Comparison of ENCODE assay signal across 8 mouse cellular contexts in the genomic region with DNA sequence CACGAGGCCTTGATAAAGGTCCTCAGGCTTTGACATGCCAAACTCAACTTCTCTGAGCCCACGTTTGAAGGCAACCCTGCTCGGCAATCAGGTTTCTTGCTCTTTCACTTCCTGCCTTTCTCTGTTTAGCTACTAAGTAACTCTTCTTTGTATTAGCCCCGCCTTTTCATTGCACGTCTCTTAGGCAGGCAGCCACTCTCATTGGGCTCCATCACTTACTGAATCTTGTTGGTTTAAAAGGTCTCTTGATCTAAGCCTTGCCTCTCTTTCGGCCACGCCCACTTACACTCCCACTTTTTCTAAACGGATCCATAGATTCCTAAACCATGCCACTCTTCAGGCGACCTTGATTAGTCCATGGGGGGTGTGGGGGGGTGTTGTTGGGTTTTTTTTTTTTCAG. TPM values are rescaled to one million over a fixed set of nuclear protein-coding genes. Genes with fewer than 3 reads are reported as not detected.
DNase-seq lines count a peak whose midpoint lies in the region; ATAC-seq and TF ChIP-seq lines count a peak whose summit lies in the region.
"Had no signal": no experiment of that assay in that cellular context is flagged by ENCODE, and none has a peak within 500 bp of the region (broad histone marks: within the 10 kb centered on the region; RNA-seq: fewer than 3 reads in every experiment).

No protein-coding gene starts in this region.

- H3K27me3 ChIP-seq in lung, embryonic 16.5 days (ENCODE audit: control insufficient read depth, insufficient read depth, low read depth, low read length), result 0 out of 2 replicates have a peak, but pooled peaks cover 9% of the 10 kb centered on the region
- no peaks in the 10 kb centered on the region for H3K27me3 ChIP-seq in forebrain, embryonic 11.5 days (ENCODE audit: control insufficient read depth, insufficient read depth, low read length)
- H3K27me3 ChIP-seq in limb, embryonic 12.5 days, result peaks cover 75% of the 10 kb centered on the region
- no peaks in the 10 kb centered on the region for H3K27me3 ChIP-seq in stomach, embryonic 14.5 days (ENCODE audit: control insufficient read depth, insufficient read depth, low read length)

- H3K4me2 ChIP-seq in lung, embryonic 16.5 days (ENCODE audit: low read depth, low read length), result 0 out of 2 replicates have a peak overlapping the region, but pooled peaks have one; percentile 92
- peak overlapping the region; percentile 79 for H3K4me2 ChIP-seq in forebrain, embryonic 11.5 days (ENCODE audit: low read depth, low read length, severe bottlenecking)
- H3K4me2 ChIP-seq in limb, embryonic 12.5 days, result peak overlapping the region; percentile 80
- peak overlapping the region; percentile 87; the same call in 1 of the 2 replicates for H3K4me2 ChIP-seq in stomach, embryonic 14.5 days (replicated peaks; ENCODE audit: low read depth, low read length)

- peaks cover 4% of the 10 kb centered on the region; the same call in 1 of the 2 replicates for H3K9me3 ChIP-seq in lung, embryonic 16.5 days (ENCODE audit: control insufficient read depth, low read length)
- no peaks in the 10 kb centered on the region for H3K9me3 ChIP-seq in forebrain, embryonic 11.5 days (ENCODE audit: control insufficient read depth, low read length)
- 0 out of 2 replicates have a peak, but pooled peaks cover 8% of the 10 kb centered on the region for H3K9me3 ChIP-seq in limb, embryonic 12.5 days
- peaks cover 2% of the 10 kb centered on the region; the same call in 1 of the 2 replicates for H3K9me3 ChIP-seq in stomach, embryonic 14.5 days (ENCODE audit: control insufficient read depth, low read depth, low read length)

- H3K9ac ChIP-seq in lung, embryonic 16.5 days (ENCODE audit: low read length), result no peak overlapping the region
- H3K9ac ChIP-seq in forebrain, embryonic 11.5 days (ENCODE audit: low read length), result no peak overlapping the region
- no peak overlapping the region for H3K9ac ChIP-seq in limb, embryonic 12.5 days (replicated peaks)
- H3K9ac ChIP-seq in stomach, embryonic 14.5 days (replicated peaks; ENCODE audit: low read depth, low read length), result no peak overlapping the region

- DNase-seq in lung, adult 2 months, result no peak
- DNase-seq in forebrain, embryonic 11.5 days (ENCODE audit: low spot score), result no peak
- DNase-seq in adrenal gland, adult 8-10 months, result no peak
- no peak for DNase-seq in layer of hippocampus, adult 9-10 months (ENCODE audit: low spot score)

- no peak overlapping the region for H3K4me3 ChIP-seq in lung, embryonic 16.5 days (ENCODE audit: low read length)
- H3K4me3 ChIP-seq in lung, adult 2 months (replicated peaks; ENCODE audit: extremely low read depth, low read depth, low read length), result no peak overlapping the region
- H3K4me3 ChIP-seq in forebrain, embryonic 11.5 days (ENCODE audit: low read depth, low read length), result peak overlapping the region; percentile 75; the same call in 1 of the 2 replicates
- H3K4me3 ChIP-seq in limb, embryonic 12.5 days (replicated peaks), result no peak overlapping the region
- H3K4me3 ChIP-seq in stomach, embryonic 14.5 days (ENCODE audit: low read depth, low read length), result no peak overlapping the region

- 17% methylated on average over 9 of the region's 9 CpGs for WGBS in lung, embryonic 16.5 days
- WGBS in lung, adult 2 months, result 29% methylated on average over 9 of the region's 9 CpGs
- WGBS in forebrain, embryonic 11.5 days, result 19% methylated on average over 9 of the region's 9 CpGs
- 22% methylated on average over 9 of the region's 9 CpGs for WGBS in limb, embryonic 12.5 days
- WGBS in stomach, embryonic 14.5 days, result 23% methylated on average over 9 of the region's 9 CpGs

- no peaks in the 10 kb centered on the region for H3K36me3 ChIP-seq in lung, embryonic 16.5 days (ENCODE audit: control insufficient read depth, insufficient read depth, low read length)
- no peaks in the 10 kb centered on the region for H3K36me3 ChIP-seq in forebrain, embryonic 11.5 days (ENCODE audit: control insufficient read depth, insufficient read depth, low read length)
- H3K36me3 ChIP-seq in limb, embryonic 12.5 days, result peaks cover 18% of the 10 kb centered on the region
- no peaks in the 10 kb centered on the region for H3K36me3 ChIP-seq in stomach, embryonic 14.5 days (ENCODE audit: control insufficient read depth, insufficient read depth, low read length)

- H3K4me1 ChIP-seq in lung, embryonic 16.5 days (replicated peaks; ENCODE audit: control insufficient read depth, insufficient read depth, low read length), result peaks cover 15% of the 10 kb centered on the region
- H3K4me1 ChIP-seq in lung, adult 2 months (ENCODE audit: control insufficient read depth, insufficient read depth, low read length), result peaks cover 3% of the 10 kb centered on the region; the same call in 1 of the 2 replicates
- peaks cover 5% of the 10 kb centered on the region for H3K4me1 ChIP-seq in forebrain, embryonic 11.5 days (replicated peaks; ENCODE audit: control insufficient read depth, insufficient read depth, low read length)
- peaks cover 10% of the 10 kb centered on the region for H3K4me1 ChIP-seq in limb, embryonic 12.5 days (replicated peaks)
- H3K4me1 ChIP-seq in stomach, embryonic 14.5 days (ENCODE audit: control insufficient read depth, insufficient read depth, low read length), result peaks cover 7% of the 10 kb centered on the region; the same call in 1 of the 2 replicates

- no peak overlapping the region for H3K27ac ChIP-seq in lung, embryonic 16.5 days (ENCODE audit: low read length)
- no peak overlapping the region for H3K27ac ChIP-seq in forebrain, embryonic 11.5 days (ENCODE audit: low read depth, low read length)
- H3K27ac ChIP-seq in limb, embryonic 12.5 days, result no peak overlapping the region
- no peak overlapping the region for H3K27ac ChIP-seq in stomach, embryonic 14.5 days (ENCODE audit: low read length)

- no peak for TF ChIP-seq POLR2A in lung, adult 2 months (IDR thresholded peaks at IDR 0.05; ENCODE audit: borderline replicate concordance, extremely low read depth, low read depth, low read length)

- TF ChIP-seq CTCF in lung, adult 2 months (IDR thresholded peaks at IDR 0.05; ENCODE audit: insufficient read depth, low read length), result no peak

- no peak for ATAC-seq in lung, embryonic 16.5 days (ENCODE audit: low read depth)
- ATAC-seq in forebrain, embryonic 11.5 days (replicated peaks; ENCODE audit: low FRiP score), result no peak
- no peak for ATAC-seq in limb, embryonic 12.5 days (ENCODE audit: insufficient number of reproducible peaks, insufficient read depth, low FRiP score, low TSS enrichment, low read depth)
- no peak for ATAC-seq in stomach, embryonic 14.5 days (ENCODE audit: insufficient number of reproducible peaks, insufficient read depth, low FRiP score, low read depth)

RNA-seq across cellular contexts. Expression of a gene that starts 1.6 kb away (rescaled TPM):
- polyA plus RNA-seq in lung, embryonic 16.5 days (2015; fragmentation: Nextera tagmentation; extraction: Ambion mirVana), result 20.4 and 22.3 TPM in 2 replicates
- 9.5 and 11.8 TPM in 2 replicates for polyA plus RNA-seq in lung, adult 2 months (2012; rRNA removed)
- polyA plus RNA-seq in forebrain, embryonic 11.5 days (2014; fragmentation: Nextera tagmentation; extraction: Ambion mirVana), result 99.2 and 108 TPM in 2 replicates
- 32.5 and 33.9 TPM in 2 replicates for polyA plus RNA-seq in limb, embryonic 12.5 days (2016; fragmentation: Nextera tagmentation; extraction: Ambion mirVana)
- 37.4 and 39.0 TPM in 2 replicates for polyA plus RNA-seq in stomach, embryonic 14.5 days (2014; fragmentation: Nextera tagmentation; extraction: Ambion mirVana)
- 10 to 100 TPM; 45.2 to 59.3 (median 46.7) TPM for total RNA-seq in adrenal gland, adult 8-10 months (2022)
- total RNA-seq: granulocyte monocyte progenitor cell, adult 5-6 weeks had no signal

RNA-seq across cellular contexts. Expression of a gene that starts 13.8 kb away (rescaled TPM):
- polyA plus RNA-seq in lung, embryonic 16.5 days (2015; fragmentation: Nextera tagmentation; extraction: Ambion mirVana), result not detected in 2 replicates
- not detected in 2 replicates for polyA plus RNA-seq in lung, adult 2 months (2012; rRNA removed)
- polyA plus RNA-seq in forebrain, embryonic 11.5 days (2014; fragmentation: Nextera tagmentation; extraction: Ambion mirVana), result 0.55 and 0.61 TPM in 2 replicates
- 0.29 and 0.65 TPM in 2 replicates for polyA plus RNA-seq in limb, embryonic 12.5 days (2016; fragmentation: Nextera tagmentation; extraction: Ambion mirVana)
- polyA plus RNA-seq in stomach, embryonic 14.5 days (2014; fragmentation: Nextera tagmentation; extraction: Ambion mirVana), result 0.45 and 1.2 TPM in 2 replicates
- not detected for total RNA-seq in adrenal gland, adult 8-10 months (2022)
- total RNA-seq: granulocyte monocyte progenitor cell, adult 5-6 weeks had no signal

RNA-seq across cellular contexts. Expression of a gene that starts 14.4 kb away (rescaled TPM):
- not detected in 2 replicates for polyA plus RNA-seq in lung, embryonic 16.5 days (2015; fragmentation: Nextera tagmentation; extraction: Ambion mirVana)
- polyA plus RNA-seq in lung, adult 2 months (2012; rRNA removed), result not detected in 2 replicates
- 0.21 and 0.24 TPM in 2 replicates for polyA plus RNA-seq in forebrain, embryonic 11.5 days (2014; fragmentation: Nextera tagmentation; extraction: Ambion mirVana)
- 0.10 TPM in 1 of 2 replicates, not detected in the other for polyA plus RNA-seq in limb, embryonic 12.5 days (2016; fragmentation: Nextera tagmentation; extraction: Ambion mirVana)
- 0.70 TPM in 1 of 2 replicates, not detected in the other for polyA plus RNA-seq in stomach, embryonic 14.5 days (2014; fragmentation: Nextera tagmentation; extraction: Ambion mirVana)
- not detected for total RNA-seq in adrenal gland, adult 8-10 months (2022)

RNA-seq across cellular contexts. Expression of a gene that starts 22.2 kb away (rescaled TPM):
- 1.9 and 2.0 TPM in 2 replicates for polyA plus RNA-seq in lung, embryonic 16.5 days (2015; fragmentation: Nextera tagmentation; extraction: Ambion mirVana)
- polyA plus RNA-seq in lung, adult 2 months (2012; rRNA removed), result 7.2 and 8.6 TPM in 2 replicates
- polyA plus RNA-seq in forebrain, embryonic 11.5 days (2014; fragmentation: Nextera tagmentation; extraction: Ambion mirVana), result 1.3 and 1.6 TPM in 2 replicates
- polyA plus RNA-seq in limb, embryonic 12.5 days (2016; fragmentation: Nextera tagmentation; extraction: Ambion mirVana), result 1.2 and 1.3 TPM in 2 replicates
- polyA plus RNA-seq in stomach, embryonic 14.5 days (2014; fragmentation: Nextera tagmentation; extraction: Ambion mirVana), result 2.0 and 2.7 TPM in 2 replicates
- 1 to 10 TPM in 3 of 4 experiments, under 1 TPM in 1; 0.73 to 2.4 (median 1.7) TPM for total RNA-seq in adrenal gland, adult 8-10 months (2022)

RNA-seq across cellular contexts. Expression of a gene that starts 24.0 kb away (rescaled TPM):
- 2.0 and 2.6 TPM in 2 replicates for polyA plus RNA-seq in lung, embryonic 16.5 days (2015; fragmentation: Nextera tagmentation; extraction: Ambion mirVana)
- polyA plus RNA-seq in lung, adult 2 months (2012; rRNA removed), result 33.9 and 37.1 TPM in 2 replicates
- 1.0 TPM in 1 of 2 replicates, not detected in the other for polyA plus RNA-seq in forebrain, embryonic 11.5 days (2014; fragmentation: Nextera tagmentation; extraction: Ambion mirVana)
- 0.77 TPM in 1 of 2 replicates, not detected in the other for polyA plus RNA-seq in limb, embryonic 12.5 days (2016; fragmentation: Nextera tagmentation; extraction: Ambion mirVana)
- polyA plus RNA-seq in stomach, embryonic 14.5 days (2014; fragmentation: Nextera tagmentation; extraction: Ambion mirVana), result 1.1 TPM in 1 of 2 replicates, not detected in the other
- 1 to 10 TPM in 3 of 4 experiments, under 1 TPM in 1; 0.98 to 2.3 (median 1.4) TPM for total RNA-seq in adrenal gland, adult 8-10 months (2022)
